Mouse (Mus musculus) layer of hippocampus, postnatal 10 days (tissue): ENCODE data around the gene Vsig8. TPM values are rescaled to one million over a fixed set of nuclear protein-coding genes. Genes with fewer than 3 reads are reported as not detected.
A peak's percentile ranks its signal among the peaks of the same experiment; 100 is the strongest.

ENCODE experiments used
- DNase-seq, 2 experiments: peaks; one replicate each; pipeline ENCODE4 v3.0.0; 2021; ENCODE audit warnings: low spot score in 2 of 2
- long read RNA-seq: library from polyadenylated mRNA; stranded (forward); transcript quantifications from one replicate; pipeline ENCODE4 v2.0.0, GENCODE M21; 2023
- total RNA-seq, 2 experiments: library from RNA; stranded (reverse); gene quantifications; 2 replicates each; pipeline ENCODE4 v1.2.3; 2021

Vsig8 gene
- under 1 TPM; 0.51 to 0.85 TPM for total RNA-seq
- long read RNA-seq, partial matches to known transcripts, result 3 of 3 reads
- long read RNA-seq, other reads (novel, unspliced or antisense), result 0 of 3 reads

- DNase-seq, result no peak
These were observed at the start of gene Vsig8 for GRCm38 (mm10) chr1:172555638-172556037. Vsig8 (plus strand) TSS chr1:172555938.

DNA sequence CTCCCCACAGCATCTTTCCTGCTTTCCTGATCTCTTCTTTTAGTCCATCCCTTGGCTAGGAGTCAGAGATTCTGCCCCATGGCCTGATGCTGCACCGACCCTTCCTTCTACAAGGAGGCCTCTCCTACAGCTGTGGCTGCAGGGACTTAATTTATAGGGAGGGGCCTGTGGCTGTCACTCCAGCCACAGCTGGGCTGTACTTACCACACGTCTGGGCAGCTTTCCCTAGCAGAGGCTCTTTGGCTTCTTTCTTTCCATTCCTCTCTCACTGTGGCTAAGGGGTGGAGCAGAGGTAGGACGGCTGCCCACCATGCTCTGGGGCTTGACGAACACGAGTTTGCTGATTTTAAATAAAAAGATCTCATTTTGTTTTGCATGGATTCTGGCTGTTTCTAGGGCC, 48.7 kb upstream of the Vsig8 start:
- DNase-seq, result no peak

DNA sequence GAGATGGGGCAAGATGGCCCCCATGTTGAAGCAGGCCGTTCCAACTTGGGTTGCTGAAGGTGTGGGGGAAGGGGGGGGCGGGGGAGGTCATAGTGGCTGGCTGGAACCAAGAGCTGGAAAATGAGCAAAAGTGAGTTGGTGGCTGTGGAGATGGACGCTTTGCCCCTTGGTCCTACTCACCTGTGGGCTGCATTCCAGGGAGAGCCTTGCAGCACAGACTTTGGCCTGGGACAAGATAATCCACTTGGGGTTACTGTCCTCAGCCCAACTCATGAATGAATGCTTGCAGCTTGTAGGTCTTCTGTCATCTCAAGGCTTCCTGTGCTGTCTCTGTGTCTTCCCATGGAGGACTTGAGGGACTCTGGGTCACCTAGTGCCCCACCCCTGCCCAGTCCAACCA, 48.0 kb upstream of the Vsig8 start:
- no peak for DNase-seq

DNA sequence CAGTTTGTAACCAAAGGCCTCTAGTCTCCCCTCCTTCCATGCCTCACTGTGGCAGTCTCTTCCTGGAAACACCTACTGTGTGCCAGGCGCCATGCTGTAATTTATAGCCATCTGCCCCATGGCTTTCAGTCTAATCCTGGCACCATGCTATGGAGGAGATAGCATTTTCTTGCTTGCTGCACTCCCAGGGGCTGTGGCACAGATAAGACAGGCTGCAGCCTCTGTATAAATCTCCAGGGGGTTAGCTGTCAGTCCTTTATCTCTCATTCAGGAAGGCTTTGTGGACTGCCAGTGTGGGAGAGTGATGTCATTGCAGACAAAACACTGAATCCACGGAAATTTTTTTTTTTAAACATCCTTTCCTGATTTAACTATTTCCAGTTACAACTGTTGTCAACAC, 47.6 kb upstream of the Vsig8 start:
- DNase-seq, result no peak

GRCm38 (mm10) chr1:172509235-172509634, 46.5 kb upstream of the Vsig8 start:
- DNase-seq, result no peak

GRCm38 (mm10) chr1:172509983-172510382, 45.8 kb upstream of the Vsig8 start:
- no peak for DNase-seq

GRCm38 (mm10) chr1:172510421-172510972, 45.2 kb upstream of the Vsig8 start:
- DNase-seq, result no peak

DNA sequence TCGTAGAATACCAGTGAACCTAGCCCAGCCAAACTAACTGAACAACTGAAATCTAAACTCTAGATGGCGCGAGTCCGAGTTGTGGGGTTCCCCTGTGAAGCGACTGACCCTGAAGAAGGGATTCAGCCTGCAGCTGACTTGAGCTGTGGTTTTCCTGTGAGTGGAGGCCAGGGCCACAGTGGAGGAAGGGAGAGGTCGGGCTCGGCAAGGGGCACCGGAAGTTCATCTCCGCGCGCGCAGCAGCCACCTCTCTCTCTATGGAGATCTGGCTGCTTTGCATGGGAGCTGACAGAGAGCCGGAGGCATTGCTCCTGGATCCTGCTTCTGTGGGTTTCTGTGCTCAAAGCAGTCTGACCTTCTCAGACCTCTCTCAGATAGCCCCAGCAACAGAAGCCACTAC, 42.8 kb upstream of the Vsig8 start:
- DNase-seq, result peak in 1 of 2 experiments; percentile 40

- no peak for DNase-seq
These were observed 42.1 kb upstream of the Vsig8 start for GRCm38 (mm10) chr1:172513525-172514212.

DNA sequence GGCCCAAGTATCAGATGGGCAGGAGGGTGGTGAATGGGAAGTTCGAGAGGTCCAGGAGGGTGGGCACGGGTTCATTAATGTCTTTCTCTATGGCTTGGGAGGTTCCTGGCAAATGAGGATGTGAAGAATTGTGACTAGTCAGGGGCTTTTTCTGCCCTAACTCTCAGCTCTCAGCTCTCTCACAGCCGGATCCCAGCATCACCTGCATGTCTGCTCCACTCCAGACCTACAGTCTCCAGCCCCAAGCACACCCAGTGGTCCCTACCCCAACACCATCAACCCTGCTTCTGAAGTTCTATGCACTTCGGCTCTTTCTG, 41.6 kb upstream of the Vsig8 start:
- no peak for DNase-seq

DNA sequence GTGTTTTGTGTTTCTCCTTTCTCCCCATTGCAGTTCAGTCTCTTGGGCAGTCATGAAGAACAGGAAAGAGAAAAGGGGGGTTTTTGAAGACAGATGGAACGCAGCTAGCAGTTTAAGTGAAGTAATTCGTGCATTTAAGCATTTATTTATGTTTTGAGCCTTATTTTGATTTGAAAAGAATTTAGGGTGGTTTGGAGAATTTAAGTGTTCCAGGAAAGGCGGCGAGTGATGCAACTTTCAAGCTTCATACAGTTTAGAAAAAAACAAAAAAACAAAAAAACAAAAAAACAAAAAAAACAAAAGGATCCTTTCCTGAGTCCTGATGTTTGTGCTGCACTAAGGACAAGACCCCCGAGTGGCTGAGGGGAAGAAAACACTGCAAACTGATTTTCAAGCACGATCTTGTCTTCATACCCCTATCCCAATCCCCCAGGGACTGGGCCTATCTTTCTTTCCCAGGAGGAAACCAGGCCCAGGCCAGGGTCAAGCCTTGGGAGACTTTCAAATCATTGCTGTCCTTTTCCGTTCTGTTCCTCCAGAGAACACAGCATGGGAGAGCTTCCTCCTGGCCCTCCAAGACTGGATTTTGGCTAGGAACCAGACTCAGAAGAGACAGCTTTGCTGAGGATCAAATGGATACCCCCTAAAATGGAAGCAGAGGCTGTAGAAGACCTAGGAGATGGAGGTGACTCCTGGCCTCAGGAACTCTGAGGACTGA, 41.0 kb upstream of the Vsig8 start:
- DNase-seq, result no peak

- no peak for DNase-seq
These were observed 40.3 kb upstream of the Vsig8 start for GRCm38 (mm10) chr1:172515396-172515795.

GRCm38 (mm10) chr1:172518013-172518412, 37.7 kb upstream of the Vsig8 start:
- no peak for DNase-seq

GRCm38 (mm10) chr1:172519644-172520043, 36.1 kb upstream of the Vsig8 start:
- DNase-seq, result no peak

- peak; percentile 61 to 75 for DNase-seq
These were observed 34.9 kb upstream of the Vsig8 start, which contains the start of gene Cfap45 for GRCm38 (mm10) chr1:172520576-172521440. Cfap45 (plus strand) TSS chr1:172520801.

DNA sequence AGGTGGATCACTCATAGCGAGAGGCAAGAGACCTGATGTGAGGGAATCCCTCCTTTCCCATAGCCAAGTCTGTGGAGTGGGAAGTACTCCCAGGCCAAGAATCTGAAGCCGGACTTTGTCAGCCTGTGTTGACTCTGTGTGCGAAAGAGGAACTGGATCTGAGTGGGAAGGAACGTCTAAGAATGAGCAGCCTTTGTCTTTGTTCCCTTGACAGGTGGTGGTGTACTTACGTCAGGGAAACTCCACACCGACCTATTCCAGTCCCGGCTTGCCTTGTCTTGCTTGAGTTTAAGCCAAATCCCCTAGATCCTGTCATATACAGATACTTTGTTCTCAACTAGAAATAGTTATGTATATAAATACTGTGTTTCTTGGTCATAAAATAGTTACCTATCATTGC, 33.2 kb upstream of the Vsig8 start:
- no peak for DNase-seq

GRCm38 (mm10) chr1:172523699-172524101, 32.0 kb upstream of the Vsig8 start:
- no peak for DNase-seq

- no peak for DNase-seq
These were observed 30.5 kb upstream of the Vsig8 start for GRCm38 (mm10) chr1:172525027-172525764.

- DNase-seq, result no peak
These were observed 29.8 kb upstream of the Vsig8 start for GRCm38 (mm10) chr1:172525971-172526370.

GRCm38 (mm10) chr1:172526380-172527081, 29.2 kb upstream of the Vsig8 start:
- no peak for DNase-seq
